Mouse (Mus musculus) lung, embryonic 16.5 days (tissue): ENCODE results near the gene 4930467E23Rik. TPM values are rescaled to one million over a fixed set of nuclear protein-coding genes. Genes with fewer than 3 reads are reported as not detected.
"Not testable (repeated sequence)": the region's sequence is repeated elsewhere in the genome, so short reads cannot be mapped to it uniquely, and the experiment has no call there.

Experiments used
- ATAC-seq: fragments of 200-750 bp; cut with Nextera tagmentation; 2 replicates; pipeline ENCODE4 v1.8.0; 2017; ENCODE audit warnings: low read depth, mild to moderate bottlenecking, moderate library complexity
- H3K27ac ChIP-seq: fragments of 300-500 bp; sonication (generic); 2 replicates; pipeline ENCODE4 v1.5.1; 2014; ENCODE audit warnings: mild to moderate bottlenecking, control low read depth, low read length
- H3K27me3 ChIP-seq: fragments of 300-500 bp; sonication (generic); 2 replicates; pipeline ENCODE4 v1.6.1; 2014; ENCODE audit warnings: low read depth, low read length, mixed read lengths; ENCODE audit not compliant: control insufficient read depth, insufficient read depth
- H3K36me3 ChIP-seq: fragments of 300-500 bp; sonication (generic); 2 replicates; pipeline ENCODE4 v1.6.1; 2014; ENCODE audit warnings: low read length; ENCODE audit not compliant: control insufficient read depth, insufficient read depth
- H3K4me1 ChIP-seq: fragments of 300-500 bp; sonication (generic); replicated peaks from 2 replicates; pipeline ENCODE4 v1.6.1; 2014; ENCODE audit warnings: low read length, mixed read lengths; ENCODE audit not compliant: control insufficient read depth, insufficient read depth
- H3K4me2 ChIP-seq: fragments of 300-500 bp; sonication (generic); 2 replicates; pipeline ENCODE4 v1.6.1; 2014; ENCODE audit warnings: low read depth, low read length, control low read depth
- H3K4me3 ChIP-seq: fragments of 300-500 bp; sonication (generic); 2 replicates; pipeline ENCODE4 v1.5.1; 2014; ENCODE audit warnings: mild to moderate bottlenecking, low read length, control low read depth
- H3K9ac ChIP-seq: fragments of 300-500 bp; sonication (generic); 2 replicates; pipeline ENCODE4 v1.6.1; 2014; ENCODE audit warnings: low read length, control low read depth
- H3K9me3 ChIP-seq: fragments of 300-500 bp; sonication (generic); 2 replicates; pipeline ENCODE4 v1.6.1; 2016; ENCODE audit warnings: low read length; ENCODE audit not compliant: control insufficient read depth
- WGBS: fragments of 180-500 bp; shearing (Covaris S2); extraction: QIAGEN DNeasy Blood & Tissue Kit; methylation state at CpG from one replicate; pipeline ENCODE4 v1.1.7; 2014; 5-methylcytosine and 5-hydroxymethylcytosine counted together
- polyA plus RNA-seq: library from polyadenylated mRNA; unstranded; fragments of >200 nt; fragmentation: Nextera tagmentation; extraction: Ambion mirVana; gene quantifications from 2 replicates; pipeline ENCODE4 v1.2.1, GENCODE M21; 2015

Gene 4930467E23Rik
- polyA plus RNA-seq, 1 experiment from 2014 or later = not detected

- H3K9me3 ChIP-seq, H3K27me3 ChIP-seq, H3K36me3 ChIP-seq, H3K4me1 ChIP-seq: not testable (repeated sequence)
- peak overlapping the region; percentile 46 for H3K4me2 ChIP-seq
- H3K9ac ChIP-seq = peak overlapping the region; percentile 90
- peak overlapping the region; percentile 80 for H3K27ac ChIP-seq
- peak overlapping the region; percentile 62 for H3K4me3 ChIP-seq
- 16% methylated on average over 64 of the region's 71 CpGs for WGBS
- ATAC-seq = peak; percentile 100
These were observed 55.4 kb downstream of the 4930467E23Rik start for GRCm38 (mm10) chr8:19784554-19785364.

- H3K27ac ChIP-seq, H3K27me3 ChIP-seq, H3K4me3 ChIP-seq, H3K4me2 ChIP-seq, H3K4me1 ChIP-seq, H3K9me3 ChIP-seq, H3K36me3 ChIP-seq, ATAC-seq, H3K9ac ChIP-seq: not testable (repeated sequence)
- 70% methylated on average over 7 of the region's 7 CpGs for WGBS
These were observed 63.3 kb downstream of the 4930467E23Rik start for GRCm38 (mm10) chr8:19792696-19793095.

Other genes starting within 250 kb of the 4930467E23Rik start
- gene Defb7, start 234.5 kb upstream of the 4930467E23Rik start, polyA plus RNA-seq = not detected in 2 replicates
- gene Gm31371, start 173.8 kb downstream of the 4930467E23Rik start, polyA plus RNA-seq = not detected in 2 replicates